Mouse (Mus musculus) ES-E14 (cell line): ENCODE results near the gene Ndufs6. TPM values are rescaled to one million over a fixed set of nuclear protein-coding genes. Genes with fewer than 3 reads are reported as not detected.

Experiments
- DNase-seq: peaks from one replicate; pipeline ENCODE4 v3.0.0-alpha.2; 2013; ENCODE audit warnings: low read depth, low spot score
- H3K27ac ChIP-seq: 2 replicates; pipeline ENCODE4 v1.5.1; 2012; ENCODE audit warnings: low read depth, mild to moderate bottlenecking, low read length, moderate library complexity, mixed read lengths; ENCODE audit not compliant: poor library complexity, insufficient read depth, severe bottlenecking
- H3K36me3 ChIP-seq: 2 replicates; pipeline ENCODE4 v1.6.1; 2012; ENCODE audit warnings: mild to moderate bottlenecking, low read length, moderate library complexity, mixed read lengths; ENCODE audit not compliant: control insufficient read depth, poor library complexity, insufficient read depth, severe bottlenecking
- H3K4me1 ChIP-seq, 2 experiments: fragments of 150-350 bp in 1 of 2; sonication (generic) in 1 of 2; 2 replicates each; pipeline ENCODE4 v1.6.1; 2012; ENCODE audit warnings: low read length in 2 of 2, mild to moderate bottlenecking in 1 of 2, mixed read lengths in 1 of 2; ENCODE audit not compliant: control insufficient read depth in 2 of 2, insufficient read depth in 2 of 2, poor library complexity in 1 of 2
- H3K4me3 ChIP-seq, 2 experiments: fragments of 150-350 bp in 1 of 2; sonication (generic) in 1 of 2; 2 replicates each; pipeline ENCODE4 v1.5.1; 2012; ENCODE audit warnings: low read length in 2 of 2, low read depth in 1 of 2, mild to moderate bottlenecking in 1 of 2, mixed read lengths in 1 of 2; ENCODE audit not compliant: insufficient read depth in 1 of 2, poor library complexity in 1 of 2, severe bottlenecking in 1 of 2
- H3K9ac ChIP-seq: 2 replicates; pipeline ENCODE4 v1.6.1; 2012; ENCODE audit warnings: low read depth, mild to moderate bottlenecking, low read length, mixed read lengths; ENCODE audit not compliant: poor library complexity, insufficient read depth, severe bottlenecking
- H3K9me3 ChIP-seq: fragments of 150-350 bp; sonication (generic); 2 replicates; pipeline ENCODE4 v1.6.1; 2012; ENCODE audit warnings: low read depth, mild to moderate bottlenecking, low read length; ENCODE audit not compliant: control insufficient read depth, insufficient read depth
- CHD2 ChIP-seq: IDR thresholded peaks from 2 replicates; pipeline ENCODE4 v1.6.1; 2014; ENCODE audit warnings: mild to moderate bottlenecking, low read depth, low read length, inconsistent platforms
- HCFC1 ChIP-seq: IDR thresholded peaks from 2 replicates; pipeline ENCODE4 v1.6.1; 2012; ENCODE audit warnings: low read length, inconsistent platforms, borderline replicate concordance; ENCODE audit not compliant: insufficient read depth
- MAFK ChIP-seq: IDR thresholded peaks from 2 replicates; pipeline ENCODE4 v1.6.1; 2014; ENCODE audit warnings: mild to moderate bottlenecking, low read depth, low read length, inconsistent platforms; ENCODE audit not compliant: insufficient read depth
- ZC3H11A ChIP-seq: IDR thresholded peaks from 2 replicates; pipeline ENCODE4 v1.6.1; 2012; ENCODE audit warnings: low read depth, mild to moderate bottlenecking, inconsistent platforms, low read length, borderline replicate concordance
- ZNF384 ChIP-seq: IDR thresholded peaks from 2 replicates; pipeline ENCODE4 v1.6.1; 2012; ENCODE audit warnings: low read depth, low read length, inconsistent platforms
- in situ Hi-C, 2 experiments: fragments of 600-800 bp; cut with MboI; formaldehyde crosslinking; loops; one replicate each; pipeline ENCODE4 v1.15.1; 2025; ENCODE audit warnings: low sequenced_read_pairs in 2 of 2, inconsistent platforms in 1 of 2; ENCODE audit not compliant: unreplicated experiment in 2 of 2
- total RNA-seq: library from RNA; depleted of rRNA; stranded (reverse); fragments of 300-350 nt; gene quantifications from 2 replicates; pipeline ENCODE4 v1.2.3, GENCODE M21; 2012

Gene Ndufs6
- total RNA-seq, 1 experiment: 214 TPM

DNA sequence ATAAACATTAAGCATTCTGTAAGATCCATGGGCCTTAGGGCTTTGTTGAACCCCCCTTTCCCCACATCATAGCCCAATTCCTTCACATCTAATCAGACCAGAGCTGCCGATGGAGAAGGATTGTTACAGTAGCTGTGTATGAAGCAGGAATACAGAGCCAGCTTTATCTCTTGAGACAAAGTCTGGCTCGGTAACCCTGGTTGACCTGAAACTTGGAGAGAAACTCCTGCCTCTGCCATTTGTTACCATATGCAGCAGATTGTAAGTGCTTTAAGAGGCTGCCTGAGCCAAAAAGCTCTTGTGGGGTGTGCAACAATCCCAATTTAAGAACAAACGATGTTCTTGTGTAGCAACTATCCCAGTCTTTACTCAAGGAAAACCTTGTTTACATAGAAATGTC lies 3.4 kb upstream of the Ndufs6 start:
- no peak for TF ChIP-seq HCFC1
- TF ChIP-seq MAFK: no peak
- TF ChIP-seq CHD2: no peak
- no peak for TF ChIP-seq ZNF384
- no peak for TF ChIP-seq ZC3H11A
- Histone ChIP-seq H3K4me1 (peaks cover 3 to 11% of the 10 kb centered on the region in 2 experiments; a peak in 3 of 4 replicates), H3K9me3 (no peaks in the 10 kb centered on the region), H3K4me3 (peak overlapping the region; percentile 69 to 83), H3K27ac (no peak overlapping the region), H3K36me3 (no peaks in the 10 kb centered on the region), H3K9ac (peak overlapping the region; percentile 92)
- in situ Hi-C loops: no loop called here
- DNase-seq: no peak

DNA sequence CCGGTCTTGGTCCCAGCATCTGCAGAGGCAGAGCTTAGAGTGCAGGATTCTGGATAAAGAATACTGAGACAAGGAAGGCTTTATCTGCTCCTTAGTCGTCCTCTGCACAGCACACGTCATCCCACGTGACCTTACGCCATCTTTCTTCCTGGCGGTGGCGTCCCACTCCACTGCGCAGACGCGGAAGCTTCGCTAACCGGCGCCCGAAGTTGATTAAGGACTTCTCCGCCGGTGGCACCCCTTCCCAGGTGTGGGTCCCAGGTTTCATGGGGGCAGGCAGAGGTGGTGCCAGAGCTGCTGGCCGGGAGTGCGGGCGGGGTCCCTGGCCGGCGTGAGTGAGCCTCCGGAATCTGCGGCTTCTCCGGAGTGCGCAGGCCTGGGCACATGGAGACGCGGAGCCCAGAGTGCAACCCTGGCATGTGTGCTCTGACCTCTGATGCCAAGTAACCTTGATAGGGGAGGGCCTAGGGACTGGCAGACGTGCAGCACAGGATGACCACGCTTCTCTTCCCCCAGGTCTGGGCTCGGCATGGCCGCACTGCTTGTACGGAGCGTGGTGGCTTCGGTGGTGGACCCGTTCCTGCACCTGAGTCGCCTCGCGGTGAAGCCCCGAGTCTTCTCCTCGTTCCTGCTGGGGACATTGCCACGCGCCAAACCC lies 2.6 kb upstream of the Ndufs6 start:
- Histone ChIP-seq H3K9ac (peak overlapping the region; percentile 92), H3K36me3 (peaks cover 3% of the 10 kb centered on the region; the same call in 1 of the 2 replicates), H3K4me3 (peak overlapping the region; percentile 69 to 83), H3K9me3 (no peaks in the 10 kb centered on the region), H3K27ac (peak overlapping the region; percentile 8; the same call in 1 of the 2 replicates), H3K4me1 (peaks cover 3 to 11% of the 10 kb centered on the region in 2 experiments; a peak in 3 of 4 replicates)
- peak; percentile 71 for DNase-seq
- in situ Hi-C loops: no loop called here
- no peak for TF ChIP-seq MAFK
- TF ChIP-seq CHD2: no peak
- TF ChIP-seq ZNF384: no peak
- peak; percentile 87 for TF ChIP-seq HCFC1

GRCm38 (mm10) chr13:73323406-73323805 lies 4.9 kb downstream of the Ndufs6 start:
- DNase-seq: no peak
- TF ChIP-seq MAFK (no peak), ZC3H11A (no peak), CHD2 (no peak), HCFC1 (no peak), ZNF384 (no peak)
- in situ Hi-C loops: loop anchor here in 1 of 2 experiments (25.0 kb wide), 1 partner anchor 236 kb away; no protein-coding TSS in a partner anchor
- Histone ChIP-seq H3K4me3 (no peak overlapping the region), H3K27ac (no peak overlapping the region), H3K9me3 (no peaks in the 10 kb centered on the region), H3K4me1 (no peaks in the 10 kb centered on the region; a peak in 1 of 4 replicates), H3K36me3 (peaks cover 45% of the 10 kb centered on the region), H3K9ac (no peak overlapping the region)

- Histone ChIP-seq H3K36me3 (peaks cover 48% of the 10 kb centered on the region), H3K4me1 (no peaks in the 10 kb centered on the region; a peak in 1 of 4 replicates), H3K4me3 (no peak overlapping the region), H3K27ac (no peak overlapping the region), H3K9me3 (no peaks in the 10 kb centered on the region), H3K9ac (no peak overlapping the region)
- in situ Hi-C loops: loop anchor here in 1 of 2 experiments (25.0 kb wide), 1 partner anchor 235 kb away; no protein-coding TSS in a partner anchor
- DNase-seq: no peak
- TF ChIP-seq MAFK: no peak
- TF ChIP-seq ZNF384: no peak
- TF ChIP-seq HCFC1: no peak
- TF ChIP-seq ZC3H11A: no peak
These were observed 5.7 kb downstream of the Ndufs6 start for GRCm38 (mm10) chr13:73322626-73323025.

GRCm38 (mm10) chr13:73320048-73320447 lies 8.3 kb downstream of the Ndufs6 start:
- H3K4me3 ChIP-seq: no peak overlapping the region
- H3K36me3 ChIP-seq: peaks cover 40% of the 10 kb centered on the region
- in situ Hi-C loops: loop anchor here in 1 of 2 experiments (25.0 kb wide), 1 partner anchor 233 kb away; no protein-coding TSS in a partner anchor
- no peak overlapping the region for H3K27ac ChIP-seq
- no peak overlapping the region for H3K9ac ChIP-seq
- H3K9me3 ChIP-seq: no peaks in the 10 kb centered on the region
- TF ChIP-seq HCFC1 (no peak), ZNF384 (no peak), ZC3H11A (no peak), CHD2 (no peak), MAFK (no peak)
- no peak for DNase-seq
- H3K4me1 ChIP-seq: no peaks in the 10 kb centered on the region
